Mouse (Mus musculus) spleen, adult 12 weeks (tissue): ENCODE results near the gene Sgce.

Experiments
- DNase-seq: peaks from one replicate; pipeline ENCODE4 v3.0.0; 2022; ENCODE audit warnings: low spot score

Gene Sgce

DNA sequence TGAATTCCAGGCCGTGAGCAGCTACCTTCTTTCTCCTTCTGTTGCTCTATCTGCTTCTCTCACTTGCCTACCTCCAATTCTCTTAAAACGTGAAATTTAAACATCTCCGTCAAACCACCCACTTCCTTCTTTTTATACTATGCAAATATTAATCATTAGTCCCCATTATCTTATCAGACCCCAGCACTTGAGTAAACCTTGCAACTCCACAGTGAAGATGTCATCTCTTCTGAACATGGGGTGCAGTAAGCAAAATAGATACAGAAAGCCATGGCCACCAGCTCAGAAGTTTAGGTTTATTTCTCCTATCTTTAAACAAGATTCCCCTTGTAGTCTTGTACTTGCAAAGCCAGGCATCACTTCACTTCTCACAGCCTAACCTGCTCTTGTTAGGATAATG lies 99.7 kb downstream of the Sgce start:
- no peak for DNase-seq

DNA sequence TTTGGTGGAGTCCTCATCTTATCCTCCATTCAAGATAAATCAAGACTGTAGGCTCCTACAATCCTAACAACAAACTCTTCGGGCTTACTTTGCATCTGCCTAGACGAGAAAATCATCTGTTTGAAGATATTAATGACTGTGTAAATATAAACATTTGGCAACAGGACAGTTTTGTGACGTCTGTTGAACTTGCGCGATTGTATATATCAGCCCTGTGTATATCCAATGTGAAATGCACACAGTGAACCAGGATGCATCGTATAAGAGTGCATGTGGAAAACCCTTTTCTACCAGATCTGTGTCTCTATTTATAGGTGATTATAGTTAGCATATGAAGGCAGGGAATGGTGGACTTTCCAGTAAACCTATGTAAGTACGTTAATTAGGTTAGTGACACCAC lies 104.9 kb downstream of the Sgce start:
- DNase-seq, result no peak

DNA sequence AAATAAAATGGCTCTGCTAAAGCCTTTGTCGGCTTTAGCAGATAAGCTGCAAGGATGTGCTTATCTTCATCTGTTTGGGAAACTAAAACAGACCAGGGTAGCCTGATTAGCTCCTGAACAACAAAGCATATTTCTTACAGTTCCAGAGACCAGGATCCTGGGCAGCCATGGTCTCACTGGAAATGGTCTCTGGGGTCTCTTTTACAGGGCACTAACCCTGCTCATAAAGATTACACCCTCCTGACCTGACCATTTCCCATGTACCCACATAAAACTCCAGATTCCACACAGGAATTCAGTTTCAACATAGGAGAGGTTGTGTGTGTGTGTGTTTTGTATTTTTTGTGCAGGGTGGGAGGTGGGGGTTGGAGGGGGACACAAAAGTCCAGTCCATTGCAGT lies 112.2 kb downstream of the Sgce start:
- no peak for DNase-seq

- no peak for DNase-seq
Observed at GRCm38 (mm10) chr6:4633189-4633588, 113.8 kb downstream of the Sgce start.

- no peak for DNase-seq
Observed at GRCm38 (mm10) chr6:4631464-4631863, 115.5 kb downstream of the Sgce start.
